Mouse (Mus musculus) induced T-regulatory cell, adult 2 months (primary cell): ENCODE results near the gene Cdkl1.

ENCODE experiments used
- DNase-seq: peaks from one replicate; pipeline ENCODE4 v3.0.0-alpha.2; 2012; ENCODE audit warnings: low read depth

Cdkl1 gene

GRCm38 (mm10) chr12:69783247-69784025 lies 7.6 kb downstream of the Cdkl1 start:
- DNase-seq: no peak

GRCm38 (mm10) chr12:69781935-69782650 lies 9.0 kb downstream of the Cdkl1 start:
- DNase-seq: no peak

- no peak for DNase-seq
These were observed 9.6 kb downstream of the Cdkl1 start for GRCm38 (mm10) chr12:69781480-69781879.

GRCm38 (mm10) chr12:69777957-69778356 lies 13.1 kb downstream of the Cdkl1 start:
- no peak for DNase-seq

GRCm38 (mm10) chr12:69777341-69777730 lies 13.7 kb downstream of the Cdkl1 start:
- no peak for DNase-seq

GRCm38 (mm10) chr12:69776607-69777340 lies 14.3 kb downstream of the Cdkl1 start:
- no peak for DNase-seq

GRCm38 (mm10) chr12:69768841-69769240 lies 22.2 kb downstream of the Cdkl1 start:
- no peak for DNase-seq

GRCm38 (mm10) chr12:69767476-69768258 lies 23.4 kb downstream of the Cdkl1 start:
- no peak for DNase-seq

GRCm38 (mm10) chr12:69766185-69766904 lies 24.7 kb downstream of the Cdkl1 start:
- DNase-seq: no peak

- DNase-seq: no peak
These were observed 25.5 kb downstream of the Cdkl1 start for GRCm38 (mm10) chr12:69765543-69765942.

GRCm38 (mm10) chr12:69761603-69762002 lies 29.5 kb downstream of the Cdkl1 start:
- DNase-seq: no peak

- no peak for DNase-seq
These were observed 30.2 kb downstream of the Cdkl1 start for GRCm38 (mm10) chr12:69760743-69761406.

GRCm38 (mm10) chr12:69760014-69760413 lies 31.1 kb downstream of the Cdkl1 start:
- DNase-seq: no peak

- no peak for DNase-seq
These were observed 31.7 kb downstream of the Cdkl1 start for GRCm38 (mm10) chr12:69759267-69759885.

GRCm38 (mm10) chr12:69758221-69759185 lies 32.6 kb downstream of the Cdkl1 start:
- no peak for DNase-seq

GRCm38 (mm10) chr12:69757418-69758141 lies 33.5 kb downstream of the Cdkl1 start:
- peak; percentile 68 for DNase-seq

- no peak for DNase-seq
These were observed 35.1 kb downstream of the Cdkl1 start for GRCm38 (mm10) chr12:69756015-69756414.

GRCm38 (mm10) chr12:69753936-69754335 lies 37.1 kb downstream of the Cdkl1 start:
- DNase-seq: no peak
